Mouse (Mus musculus) hindbrain, embryonic 14.5 days (tissue): ENCODE measurements at regions not wholly inside any gene's neighbourhood (a gene's known extent, or its start where the extent isn't known, plus 50 kb on each side); places are given as distances from the start of the nearest gene placed in this dataset.

Experiments
- ATAC-seq: fragments of 200-750 bp; cut with Nextera tagmentation; 2 replicates; pipeline ENCODE4 v1.8.0; 2017; ENCODE audit warnings: moderate number of reproducible peaks, mild to moderate bottlenecking, moderate TSS enrichment, moderate library complexity; ENCODE audit not compliant: low FRiP score
- DNase-seq: peaks from one replicate; pipeline ENCODE4 v3.0.0-alpha.2; 2015; ENCODE audit warnings: low spot score
- H3K27ac ChIP-seq: fragments of 300-500 bp; sonication (generic); 2 replicates; pipeline ENCODE4 v1.5.1; 2014; ENCODE audit warnings: mild to moderate bottlenecking, moderate library complexity
- H3K27me3 ChIP-seq: fragments of 300-500 bp; sonication (generic); 2 replicates; pipeline ENCODE4 v1.6.1; 2014; ENCODE audit warnings: mild to moderate bottlenecking, low read length, mixed read lengths; ENCODE audit not compliant: control insufficient read depth, insufficient read depth
- H3K36me3 ChIP-seq: fragments of 300-500 bp; sonication (generic); replicated peaks from 2 replicates; pipeline ENCODE4 v1.6.1; 2014; ENCODE audit not compliant: control insufficient read depth, insufficient read depth
- H3K4me1 ChIP-seq: fragments of 300-500 bp; sonication (generic); replicated peaks from 2 replicates; pipeline ENCODE4 v1.6.1; 2014; ENCODE audit warnings: antibody characterized with exemption, low read length, mixed read lengths; ENCODE audit not compliant: control insufficient read depth, insufficient read depth
- H3K4me2 ChIP-seq: fragments of 300-500 bp; sonication (generic); replicated peaks from 2 replicates; pipeline ENCODE4 v1.6.1; 2014; ENCODE audit warnings: mild to moderate bottlenecking, moderate library complexity
- H3K4me3 ChIP-seq: fragments of 300-500 bp; sonication (generic); replicated peaks from 2 replicates; pipeline ENCODE4 v1.5.1; 2014; ENCODE audit warnings: mild to moderate bottlenecking, low read length
- H3K9ac ChIP-seq: fragments of 300-500 bp; sonication (generic); 2 replicates; pipeline ENCODE4 v1.6.1; 2014
- H3K9me3 ChIP-seq: fragments of 300-500 bp; sonication (generic); 2 replicates; pipeline ENCODE4 v1.6.1; 2016; ENCODE audit warnings: low read length; ENCODE audit not compliant: control insufficient read depth
- WGBS: fragments of 180-500 bp; shearing (Covaris S2); extraction: QIAGEN DNeasy Blood & Tissue Kit; methylation state at CpG from one replicate; pipeline ENCODE4 v1.1.7; 2014; 5-methylcytosine and 5-hydroxymethylcytosine counted together

DNA sequence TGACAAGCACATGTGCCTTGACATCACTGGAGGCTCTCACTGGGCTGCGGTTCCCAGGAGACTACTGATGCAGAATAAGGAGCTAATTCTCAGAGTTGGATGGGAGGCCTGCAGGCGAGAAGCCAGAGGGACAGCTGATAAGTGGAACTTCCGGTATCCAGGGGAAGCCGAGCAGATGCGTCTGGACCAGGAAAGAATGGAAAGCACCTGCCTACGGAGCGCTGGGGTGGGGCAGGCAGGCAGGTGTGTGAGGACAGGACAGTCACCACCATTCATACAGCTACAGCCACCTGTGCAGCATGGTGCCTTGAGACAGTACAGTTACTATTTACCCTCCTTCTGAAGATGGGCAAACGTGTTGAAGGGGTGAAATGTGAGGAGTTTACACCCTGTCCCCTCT, 156.1 kb downstream of the Unc5cl start:
- Histone ChIP-seq H3K9ac (no peak overlapping the region), H3K27ac (no peak overlapping the region), H3K4me1 (no peaks in the 10 kb centered on the region), H3K9me3 (0 out of 2 replicates have a peak, but pooled peaks cover 6% of the 10 kb centered on the region), H3K4me2 (no peak overlapping the region), H3K27me3 (no peaks in the 10 kb centered on the region), H3K4me3 (no peak overlapping the region), H3K36me3 (no peaks in the 10 kb centered on the region)
- WGBS, result 78% methylated on average over 8 of the region's 8 CpGs
- ATAC-seq, result no peak
- DNase-seq, result no peak

DNA sequence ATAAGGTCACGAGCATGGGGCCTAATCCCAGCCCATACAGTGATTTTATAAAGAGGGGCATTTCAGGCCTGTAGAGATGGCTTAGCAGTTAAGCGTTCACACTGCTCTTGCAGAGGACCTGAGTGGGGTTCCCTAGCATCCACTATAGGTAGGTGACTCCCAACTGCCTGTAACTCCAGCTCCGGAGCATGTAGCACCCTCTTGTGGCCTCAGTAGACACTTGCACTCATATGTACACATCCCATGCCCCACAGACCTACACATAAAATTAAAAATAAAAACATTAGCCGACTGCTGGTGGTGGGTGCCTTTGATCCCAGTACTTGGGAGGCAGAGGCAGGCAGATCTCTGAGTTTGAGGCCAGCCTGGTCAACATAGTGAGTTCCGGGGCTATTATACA, 158.8 kb downstream of the Unc5cl start:
- no peak overlapping the region for H3K4me3 ChIP-seq
- H3K4me2 ChIP-seq, result no peak overlapping the region
- no peak overlapping the region for H3K9ac ChIP-seq
- WGBS, result 93% methylated on average over 5 of the region's 5 CpGs
- no peaks in the 10 kb centered on the region for H3K4me1 ChIP-seq
- 0 out of 2 replicates have a peak, but pooled peaks cover 6% of the 10 kb centered on the region for H3K9me3 ChIP-seq
- no peaks in the 10 kb centered on the region for H3K36me3 ChIP-seq
- H3K27me3 ChIP-seq, result no peaks in the 10 kb centered on the region
- no peak for DNase-seq
- H3K27ac ChIP-seq, result no peak overlapping the region
- no peak for ATAC-seq

DNA sequence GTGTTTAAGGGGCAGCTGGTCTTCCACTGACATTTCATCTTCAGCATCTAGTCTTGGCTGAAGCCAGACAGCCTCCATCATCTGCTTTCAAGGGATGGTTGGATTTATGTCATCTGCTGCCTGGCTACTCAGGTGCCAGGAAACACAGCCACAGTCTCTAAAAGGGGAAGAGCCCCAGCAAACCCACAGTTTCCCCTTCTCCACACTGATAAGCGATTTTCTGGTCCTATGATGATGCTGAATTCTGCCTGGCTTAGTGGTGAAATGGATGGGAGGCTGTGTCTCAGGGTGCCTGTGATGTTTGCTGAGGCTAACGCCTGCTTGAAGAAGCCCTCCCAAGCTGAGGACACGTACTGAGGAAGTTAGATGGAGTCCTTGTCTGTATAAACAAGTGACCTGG, 160.5 kb downstream of the Unc5cl start:
- WGBS, result 80% methylated on average over 3 of the region's 3 CpGs
- Histone ChIP-seq H3K4me2 (no peak overlapping the region), H3K4me3 (no peak overlapping the region), H3K36me3 (no peaks in the 10 kb centered on the region), H3K4me1 (no peaks in the 10 kb centered on the region), H3K27me3 (no peaks in the 10 kb centered on the region), H3K9ac (no peak overlapping the region), H3K27ac (no peak overlapping the region), H3K9me3 (0 out of 2 replicates have a peak, but pooled peaks cover 6% of the 10 kb centered on the region)
- DNase-seq, result no peak
- no peak for ATAC-seq

DNA sequence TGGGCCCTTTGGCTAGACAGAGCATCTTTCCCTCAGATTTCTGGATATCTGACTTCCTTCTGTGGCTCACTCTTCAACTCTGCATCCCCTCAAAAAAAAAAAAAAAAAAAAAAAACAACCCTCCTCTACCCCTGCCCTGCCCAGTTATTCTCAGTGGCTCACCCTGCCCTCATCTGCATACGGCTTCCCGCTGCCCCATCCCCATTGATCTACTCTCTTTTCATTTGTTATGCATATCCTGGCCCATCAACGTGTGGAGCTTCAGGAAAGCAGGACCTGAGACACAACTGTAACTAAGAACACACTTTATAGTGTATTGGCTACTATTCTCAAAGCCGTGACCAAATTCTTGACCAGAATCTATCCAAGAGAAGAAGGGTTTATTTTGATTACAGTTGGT, 161.5 kb downstream of the Unc5cl start:
- WGBS, result 24% methylated on average over 4 of the region's 4 CpGs
- Histone ChIP-seq H3K36me3 (no peaks in the 10 kb centered on the region), H3K9ac (no peak overlapping the region), H3K27ac (no peak overlapping the region), H3K4me3 (no peak overlapping the region), H3K4me1 (no peaks in the 10 kb centered on the region), H3K9me3 (0 out of 2 replicates have a peak, but pooled peaks cover 6% of the 10 kb centered on the region), H3K27me3 (no peaks in the 10 kb centered on the region), H3K4me2 (no peak overlapping the region)
- DNase-seq, result no peak
- ATAC-seq, result no peak

DNA sequence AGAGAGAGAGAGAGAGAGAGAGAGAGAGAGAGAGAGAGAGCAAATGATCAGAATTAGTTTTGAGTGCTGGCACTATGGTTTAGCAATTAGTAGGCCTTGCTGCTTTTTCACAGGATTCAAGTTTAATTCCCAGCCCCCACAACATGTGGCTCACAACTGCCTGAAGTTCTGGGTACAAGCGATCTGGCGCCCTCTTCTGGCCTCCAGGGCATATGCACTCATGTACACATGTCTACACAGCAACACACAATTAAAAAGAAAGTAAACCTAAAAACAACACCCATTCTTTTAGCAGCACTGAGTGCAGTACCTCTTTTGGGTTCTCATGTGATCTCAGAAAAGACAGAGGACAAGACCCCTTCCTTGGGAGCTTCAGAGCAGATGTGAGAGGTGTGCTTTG, 166.2 kb downstream of the Unc5cl start:
- DNase-seq (no peak), ATAC-seq (no peak)
- 68% methylated on average over 2 of the region's 2 CpGs for WGBS
- Histone ChIP-seq H3K36me3 (no peaks in the 10 kb centered on the region), H3K4me2 (no peak overlapping the region), H3K9me3 (no peaks in the 10 kb centered on the region), H3K27ac (no peak overlapping the region), H3K9ac (no peak overlapping the region), H3K4me1 (no peaks in the 10 kb centered on the region), H3K27me3 (no peaks in the 10 kb centered on the region), H3K4me3 (no peak overlapping the region)

DNA sequence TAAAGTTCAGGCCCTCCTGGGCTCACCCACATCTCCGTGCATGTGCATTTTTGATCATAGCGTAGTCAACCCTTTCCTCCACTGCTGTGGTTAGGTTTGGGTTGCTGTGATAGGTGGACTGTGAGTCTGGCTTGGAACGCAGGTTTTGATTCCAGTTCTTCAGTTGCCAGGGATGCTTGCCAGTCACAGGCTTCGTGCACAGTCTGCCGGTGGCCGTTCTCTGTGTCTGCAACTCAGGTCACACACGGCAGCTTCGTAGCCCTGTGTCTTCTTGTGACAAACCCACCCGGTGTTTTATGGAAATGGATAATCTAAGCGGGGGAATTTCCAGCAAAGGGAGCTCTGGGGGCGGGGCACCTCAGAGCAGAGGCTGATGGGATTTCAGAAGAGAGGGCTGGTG, 167.0 kb downstream of the Unc5cl start:
- Histone ChIP-seq H3K9ac (no peak overlapping the region), H3K4me3 (no peak overlapping the region), H3K4me2 (no peak overlapping the region), H3K27ac (no peak overlapping the region), H3K9me3 (no peaks in the 10 kb centered on the region), H3K4me1 (no peaks in the 10 kb centered on the region), H3K36me3 (no peaks in the 10 kb centered on the region), H3K27me3 (no peaks in the 10 kb centered on the region)
- DNase-seq (no peak), ATAC-seq (no peak)
- WGBS, result 94% methylated on average over 11 of the region's 11 CpGs

DNA sequence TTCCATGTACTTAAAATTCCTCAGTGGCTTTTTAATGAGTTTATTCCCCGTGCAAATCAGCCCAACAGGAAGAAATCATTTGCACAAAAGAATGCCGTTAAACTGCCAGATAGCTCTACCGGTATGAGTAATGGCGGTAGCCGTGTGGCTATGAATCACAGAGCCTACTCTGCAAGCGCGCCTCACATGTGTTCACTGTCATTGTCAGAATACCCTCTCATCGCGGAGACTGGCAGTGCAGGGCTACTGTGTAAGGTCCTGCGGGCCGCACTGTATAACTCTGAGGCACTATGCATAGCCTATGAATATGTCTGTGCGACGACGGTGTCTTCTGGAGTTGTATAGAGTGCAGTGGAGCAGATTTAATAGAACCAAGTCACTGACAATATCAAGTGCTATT, 170.2 kb downstream of the Unc5cl start:
- H3K4me1 ChIP-seq, result no peaks in the 10 kb centered on the region
- 0 out of 2 replicates have a peak overlapping the region, but pooled peaks have one; percentile 33 for H3K27ac ChIP-seq
- no peak overlapping the region for H3K4me2 ChIP-seq
- H3K27me3 ChIP-seq, result no peaks in the 10 kb centered on the region
- H3K9ac ChIP-seq, result no peak overlapping the region
- H3K9me3 ChIP-seq, result no peaks in the 10 kb centered on the region
- no peak overlapping the region for H3K4me3 ChIP-seq
- ATAC-seq (0 out of 2 replicates have a peak, but pooled peaks have one; percentile 34), DNase-seq (no peak)
- H3K36me3 ChIP-seq, result no peaks in the 10 kb centered on the region
- WGBS, result 83% methylated on average over 14 of the region's 14 CpGs

DNA sequence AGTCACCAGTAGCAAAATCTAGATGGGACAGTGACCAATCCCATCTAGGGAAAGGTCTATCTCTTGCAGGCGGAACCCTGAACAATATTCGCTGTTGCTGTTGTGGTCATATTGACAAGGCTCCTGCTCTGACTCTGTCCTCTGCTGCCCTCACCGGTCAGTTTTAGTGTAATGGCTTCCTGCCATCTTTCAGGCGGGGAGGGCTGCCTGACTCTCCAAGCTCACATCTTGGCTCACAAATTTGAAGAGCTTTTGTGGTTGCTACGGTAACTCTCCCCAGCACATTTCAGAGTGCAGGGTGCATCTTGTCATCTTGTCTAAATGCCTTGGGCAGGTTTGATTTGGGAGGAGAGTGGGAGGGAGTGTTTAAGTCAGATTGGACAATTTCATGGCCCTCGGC, 171.3 kb downstream of the Unc5cl start:
- H3K27ac ChIP-seq, result 0 out of 2 replicates have a peak overlapping the region, but pooled peaks have one; percentile 33
- no peak for DNase-seq
- no peaks in the 10 kb centered on the region for H3K27me3 ChIP-seq
- 82% methylated on average over 6 of the region's 6 CpGs for WGBS
- no peak overlapping the region for H3K4me3 ChIP-seq
- ATAC-seq, result no peak
- no peaks in the 10 kb centered on the region for H3K9me3 ChIP-seq
- H3K4me1 ChIP-seq, result no peaks in the 10 kb centered on the region
- no peaks in the 10 kb centered on the region for H3K36me3 ChIP-seq
- H3K9ac ChIP-seq, result no peak overlapping the region
- no peak overlapping the region for H3K4me2 ChIP-seq

DNA sequence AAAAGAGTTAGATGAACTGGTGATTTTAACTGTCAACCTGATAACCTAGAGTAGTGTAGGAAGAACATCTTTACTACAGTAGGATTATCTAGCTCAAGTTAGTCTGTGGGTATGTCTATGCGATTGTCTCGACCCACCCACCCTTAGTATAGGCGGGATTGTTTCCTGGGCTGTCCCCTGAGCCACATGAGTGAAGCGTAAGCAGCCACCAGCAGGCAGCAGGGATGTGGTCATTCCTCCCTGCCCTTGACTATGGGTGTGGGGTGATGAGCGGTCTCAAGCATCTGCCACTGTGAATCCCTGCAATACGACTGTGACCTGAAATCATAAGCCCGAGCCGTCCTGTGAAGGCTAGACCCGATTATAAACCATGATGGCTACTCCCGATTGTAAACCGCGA, 184.9 kb downstream of the Unc5cl start:
- ATAC-seq, result no peak
- Histone ChIP-seq H3K9me3 (no peaks in the 10 kb centered on the region), H3K4me1 (peaks cover 9% of the 10 kb centered on the region; the same call in 1 of the 2 replicates), H3K4me2 (no peak overlapping the region), H3K4me3 (no peak overlapping the region), H3K9ac (no peak overlapping the region), H3K27me3 (no peaks in the 10 kb centered on the region), H3K36me3 (no peaks in the 10 kb centered on the region), H3K27ac (no peak overlapping the region)
- 91% methylated on average over 12 of the region's 12 CpGs for WGBS
- no peak for DNase-seq

DNA sequence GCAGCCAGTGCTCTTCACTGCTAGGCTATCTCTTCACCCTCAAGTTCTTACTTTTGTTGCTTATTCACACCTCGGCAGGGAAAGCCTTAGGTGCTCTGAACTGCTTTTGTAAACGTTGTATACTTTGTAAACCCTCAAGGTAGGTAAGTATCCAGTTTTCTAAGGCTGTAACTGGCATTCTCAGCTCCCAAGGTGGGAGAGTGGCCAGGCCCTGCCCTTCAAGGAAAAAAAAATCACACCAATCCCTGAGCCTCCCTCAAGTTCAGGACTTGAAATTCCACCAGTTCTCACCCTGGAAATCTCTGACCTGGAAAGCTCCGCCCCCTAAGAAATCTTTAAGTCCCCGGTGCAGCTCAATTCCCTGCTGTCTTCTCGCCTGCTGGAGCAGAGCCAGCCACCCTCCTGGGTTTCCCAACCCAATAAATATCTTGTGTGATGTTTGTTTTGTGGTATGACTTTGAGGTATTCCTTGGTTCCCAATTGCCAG, 188.9 kb downstream of the Unc5cl start:
- Histone ChIP-seq H3K27me3 (no peaks in the 10 kb centered on the region), H3K4me1 (peaks cover 8% of the 10 kb centered on the region; the same call in 1 of the 2 replicates), H3K27ac (no peak overlapping the region), H3K9ac (no peak overlapping the region), H3K4me3 (no peak overlapping the region), H3K4me2 (no peak overlapping the region), H3K9me3 (no peaks in the 10 kb centered on the region), H3K36me3 (no peaks in the 10 kb centered on the region)
- DNase-seq (no peak), ATAC-seq (no peak)
- 40% methylated on average over 5 of the region's 5 CpGs for WGBS
